Mouse (Mus musculus): ENCODE measurements around the gene Got1.

DNA sequence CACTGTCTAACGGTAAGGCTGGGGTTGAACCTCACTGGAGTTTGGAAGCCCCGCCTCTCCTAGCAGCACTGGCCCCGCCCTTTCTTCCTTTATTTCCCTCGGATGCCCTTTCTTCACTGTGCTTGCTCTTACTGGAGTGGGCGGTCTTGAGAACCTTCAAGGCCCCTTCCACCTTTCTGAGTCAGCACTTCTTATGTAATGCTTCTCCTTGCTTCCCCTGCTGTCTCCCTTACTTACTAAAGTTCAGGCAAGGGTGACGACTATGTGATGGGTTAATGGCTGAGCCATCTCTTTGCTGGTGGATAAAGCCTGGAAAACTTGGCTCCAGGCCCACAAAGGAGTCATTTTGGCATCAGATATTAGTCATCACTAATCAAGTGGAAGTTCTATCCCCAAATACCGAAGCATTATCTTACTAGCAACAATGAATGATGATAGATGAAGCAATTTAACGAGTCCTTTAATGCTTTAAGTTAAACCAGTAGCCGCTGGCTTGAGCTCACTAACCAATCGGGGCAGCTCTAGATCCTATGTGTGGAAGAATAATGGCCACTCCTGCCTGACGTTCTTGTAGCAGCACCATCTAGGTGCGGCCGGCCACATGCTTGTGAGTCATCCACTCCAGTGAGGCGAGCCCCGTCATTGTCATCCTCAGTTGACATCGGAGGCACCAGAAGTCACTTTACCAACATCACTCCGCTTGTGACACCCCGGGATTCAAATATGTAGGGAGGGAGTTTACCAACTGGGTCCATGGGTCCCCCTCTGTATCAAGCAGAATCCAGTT lies 26.5 kb upstream of the Got1 start:
- TF ChIP-seq CTCF (IDR thresholded peaks at IDR 0.05) (no peak), EP300 (IDR thresholded peaks at IDR 0.05) (no peak)

Data from lung, postnatal 0 days (tissue).